Mouse (Mus musculus): ENCODE data around the gene Mus81. TPM values are rescaled to one million over a fixed set of nuclear protein-coding genes. Genes with fewer than 3 reads are reported as not detected.

Mus81 gene
- polyA plus RNA-seq, 1 experiment: 149 TPM

- Histone ChIP-seq H3K36me3 (ENCODE audit: control insufficient read depth, insufficient read depth, low read length) (no peaks in the 10 kb centered on the region), H3K4me3 (ENCODE audit: control insufficient read depth, insufficient read depth, low read length) (peak overlapping the region; percentile 67), H3K27ac (ENCODE audit: control insufficient read depth, insufficient read depth, low read length) (peak overlapping the region; percentile 29; the same call in 1 of the 2 replicates), H3K27me3 (ENCODE audit: control insufficient read depth, insufficient read depth, low read length) (no peaks in the 10 kb centered on the region), H3K4me1 (replicated peaks; ENCODE audit: control insufficient read depth, insufficient read depth, low read length) (peaks cover 25% of the 10 kb centered on the region)
- TF ChIP-seq POLR2A (IDR thresholded peaks at IDR 0.05; ENCODE audit: control insufficient read depth, extremely low read depth, insufficient read depth, low read length, poor library complexity) (peak; percentile 94), CTCF (IDR thresholded peaks at IDR 0.05; ENCODE audit: borderline replicate concordance, control insufficient read depth, extremely low read depth, insufficient read depth, low read length, poor library complexity) (0 out of 2 replicates have a peak, but pooled peaks have one; percentile 31)
- WGBS: under 1% methylated on average over 70 of the region's 70 CpGs
- DNase-seq: peak; percentile 97
These were observed 31.1 kb downstream of the Mus81 start for GRCm38 (mm10) chr19:5456922-5457745.

DNA sequence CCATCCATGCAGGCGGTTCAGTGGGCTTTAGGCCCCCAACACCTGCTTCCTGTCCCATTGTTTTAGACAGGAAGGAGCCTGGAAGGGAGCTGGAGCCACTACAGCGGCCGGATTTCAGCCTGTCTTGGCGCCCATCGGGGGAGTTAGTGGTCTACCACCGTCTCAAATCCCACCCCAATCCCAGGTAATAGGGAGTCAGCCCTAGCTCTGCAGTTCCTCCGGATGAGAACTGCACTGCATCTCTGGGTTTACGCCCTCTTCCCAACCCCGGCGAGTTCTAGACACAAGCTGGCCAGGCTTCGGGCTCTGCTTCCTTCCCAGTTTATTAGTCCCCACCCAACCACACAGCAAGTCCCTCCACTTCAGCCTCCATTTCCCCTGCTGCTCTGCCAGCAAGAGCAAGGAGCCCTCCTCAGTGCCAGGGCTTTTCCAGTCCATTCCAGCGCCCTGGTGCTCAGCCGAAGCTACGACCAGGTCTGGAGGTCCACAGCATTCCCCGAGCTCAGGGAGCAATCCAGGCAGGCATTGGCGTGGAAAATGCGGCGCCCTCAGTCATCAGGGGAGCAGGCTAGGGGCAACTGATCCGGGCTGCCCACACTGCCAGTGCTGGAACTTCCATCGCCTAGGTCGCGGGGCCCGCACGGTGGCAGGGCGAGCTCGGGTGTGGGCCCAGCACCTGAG is 31.8 kb downstream of the Mus81 start:
- H3K36me3 ChIP-seq (ENCODE audit: control insufficient read depth, insufficient read depth, low read length): no peaks in the 10 kb centered on the region
- WGBS: 2% methylated on average over 26 of the region's 26 CpGs
- no peaks in the 10 kb centered on the region for H3K27me3 ChIP-seq (ENCODE audit: control insufficient read depth, insufficient read depth, low read length)
- H3K4me3 ChIP-seq (ENCODE audit: control insufficient read depth, insufficient read depth, low read length): peak overlapping the region; percentile 67
- no peak overlapping the region for H3K27ac ChIP-seq (ENCODE audit: control insufficient read depth, insufficient read depth, low read length)
- peaks cover 25% of the 10 kb centered on the region for H3K4me1 ChIP-seq (replicated peaks; ENCODE audit: control insufficient read depth, insufficient read depth, low read length)
- TF ChIP-seq POLR2A (IDR thresholded peaks at IDR 0.05; ENCODE audit: control insufficient read depth, extremely low read depth, insufficient read depth, low read length, poor library complexity) (no peak), CTCF (IDR thresholded peaks at IDR 0.05; ENCODE audit: borderline replicate concordance, control insufficient read depth, extremely low read depth, insufficient read depth, low read length, poor library complexity) (no peak)
- DNase-seq: no peak

GRCm38 (mm10) chr19:5455568-5455967 is 32.6 kb downstream of the Mus81 start:
- no peak overlapping the region for H3K27ac ChIP-seq (ENCODE audit: control insufficient read depth, insufficient read depth, low read length)
- DNase-seq: no peak

DNA sequence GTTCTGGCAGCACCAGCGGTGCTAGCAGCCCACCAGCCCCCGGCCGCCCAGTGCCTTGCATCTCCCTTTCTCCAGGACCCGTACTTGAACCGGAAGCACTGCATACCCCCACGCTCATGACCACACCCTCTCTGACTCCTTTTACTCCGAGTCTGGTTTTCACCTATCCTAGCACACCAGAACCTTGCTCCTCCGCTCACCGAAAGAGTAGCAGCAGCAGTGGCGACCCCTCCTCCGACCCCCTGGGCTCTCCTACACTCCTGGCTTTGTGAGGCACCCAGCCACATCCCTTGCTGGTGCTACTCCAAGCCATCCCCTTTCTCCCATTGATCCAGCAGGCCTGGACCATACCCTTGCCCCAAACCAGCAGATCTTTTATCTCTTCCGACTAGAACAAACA is 33.2 kb downstream of the Mus81 start:
- H3K27me3 ChIP-seq (ENCODE audit: control insufficient read depth, insufficient read depth, low read length): no peaks in the 10 kb centered on the region
- H3K4me1 ChIP-seq (replicated peaks; ENCODE audit: control insufficient read depth, insufficient read depth, low read length): peaks cover 21% of the 10 kb centered on the region
- H3K4me3 ChIP-seq (ENCODE audit: control insufficient read depth, insufficient read depth, low read length): no peak overlapping the region
- TF ChIP-seq POLR2A (IDR thresholded peaks at IDR 0.05; ENCODE audit: control insufficient read depth, extremely low read depth, insufficient read depth, low read length, poor library complexity) (no peak), CTCF (IDR thresholded peaks at IDR 0.05; ENCODE audit: borderline replicate concordance, control insufficient read depth, extremely low read depth, insufficient read depth, low read length, poor library complexity) (no peak)
- 96% methylated on average over 12 of the region's 12 CpGs for WGBS
- H3K36me3 ChIP-seq (ENCODE audit: control insufficient read depth, insufficient read depth, low read length): no peaks in the 10 kb centered on the region
- DNase-seq: no peak
- H3K27ac ChIP-seq (ENCODE audit: control insufficient read depth, insufficient read depth, low read length): no peak overlapping the region

More at GRCm38 (mm10) chr19:5455568-5455967, 32.6 kb downstream of the Mus81 start:
- H3K4me1 ChIP-seq (replicated peaks; ENCODE audit: control insufficient read depth, insufficient read depth, low read length): peaks cover 21% of the 10 kb centered on the region
- no peak overlapping the region for H3K4me3 ChIP-seq (ENCODE audit: control insufficient read depth, insufficient read depth, low read length)
- TF ChIP-seq POLR2A (IDR thresholded peaks at IDR 0.05; ENCODE audit: control insufficient read depth, extremely low read depth, insufficient read depth, low read length, poor library complexity) (no peak), CTCF (IDR thresholded peaks at IDR 0.05; ENCODE audit: borderline replicate concordance, control insufficient read depth, extremely low read depth, insufficient read depth, low read length, poor library complexity) (no peak)
- H3K36me3 ChIP-seq (ENCODE audit: control insufficient read depth, insufficient read depth, low read length): no peaks in the 10 kb centered on the region
- WGBS: 88% methylated on average over 8 of the region's 8 CpGs
- no peaks in the 10 kb centered on the region for H3K27me3 ChIP-seq (ENCODE audit: control insufficient read depth, insufficient read depth, low read length)

GRCm38 (mm10) chr19:5451766-5452165 is 36.4 kb downstream of the Mus81 start:
- 70% methylated on average over 6 of the region's 6 CpGs for WGBS
- Histone ChIP-seq H3K27ac (ENCODE audit: control insufficient read depth, insufficient read depth, low read length) (no peak overlapping the region), H3K27me3 (ENCODE audit: control insufficient read depth, insufficient read depth, low read length) (peaks cover 14% of the 10 kb centered on the region), H3K4me1 (replicated peaks; ENCODE audit: control insufficient read depth, insufficient read depth, low read length) (peaks cover 33% of the 10 kb centered on the region), H3K36me3 (ENCODE audit: control insufficient read depth, insufficient read depth, low read length) (no peaks in the 10 kb centered on the region), H3K4me3 (ENCODE audit: control insufficient read depth, insufficient read depth, low read length) (no peak overlapping the region)
- DNase-seq: no peak
- TF ChIP-seq POLR2A (IDR thresholded peaks at IDR 0.05; ENCODE audit: control insufficient read depth, extremely low read depth, insufficient read depth, low read length, poor library complexity): no peak
- no peak for TF ChIP-seq CTCF (IDR thresholded peaks at IDR 0.05; ENCODE audit: borderline replicate concordance, control insufficient read depth, extremely low read depth, insufficient read depth, low read length, poor library complexity)

DNA sequence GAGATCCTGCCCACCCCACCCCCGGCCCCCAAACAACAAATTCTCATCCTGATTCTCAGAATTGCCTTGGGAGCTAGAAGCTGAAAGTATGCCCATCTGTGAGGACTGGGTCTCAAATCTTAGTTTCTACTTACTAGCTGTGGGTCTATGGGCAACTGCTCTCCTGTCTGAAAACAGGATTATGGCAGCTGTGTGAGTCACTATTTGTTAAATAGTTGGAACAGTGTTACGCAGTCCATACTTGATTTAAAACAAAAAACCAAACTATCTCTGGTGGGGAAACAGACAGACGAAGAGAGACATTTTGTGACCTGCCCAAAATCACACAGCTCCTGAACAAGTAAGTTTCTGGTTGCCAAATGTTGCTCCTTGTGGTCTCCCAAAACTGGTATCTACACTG is 38.5 kb downstream of the Mus81 start:
- no peaks in the 10 kb centered on the region for H3K36me3 ChIP-seq (ENCODE audit: control insufficient read depth, insufficient read depth, low read length)
- WGBS: 91% methylated on average over 3 of the region's 3 CpGs
- no peak for TF ChIP-seq CTCF (IDR thresholded peaks at IDR 0.05; ENCODE audit: borderline replicate concordance, control insufficient read depth, extremely low read depth, insufficient read depth, low read length, poor library complexity)
- TF ChIP-seq POLR2A (IDR thresholded peaks at IDR 0.05; ENCODE audit: control insufficient read depth, extremely low read depth, insufficient read depth, low read length, poor library complexity): no peak
- no peak for DNase-seq
- H3K4me1 ChIP-seq (replicated peaks; ENCODE audit: control insufficient read depth, insufficient read depth, low read length): peaks cover 20% of the 10 kb centered on the region
- no peak overlapping the region for H3K27ac ChIP-seq (ENCODE audit: control insufficient read depth, insufficient read depth, low read length)
- peaks cover 14% of the 10 kb centered on the region for H3K27me3 ChIP-seq (ENCODE audit: control insufficient read depth, insufficient read depth, low read length)
- H3K4me3 ChIP-seq (ENCODE audit: control insufficient read depth, insufficient read depth, low read length): no peak overlapping the region
